Comparison of ENCODE assay signal across 16 mouse cellular contexts in the genomic region with DNA sequence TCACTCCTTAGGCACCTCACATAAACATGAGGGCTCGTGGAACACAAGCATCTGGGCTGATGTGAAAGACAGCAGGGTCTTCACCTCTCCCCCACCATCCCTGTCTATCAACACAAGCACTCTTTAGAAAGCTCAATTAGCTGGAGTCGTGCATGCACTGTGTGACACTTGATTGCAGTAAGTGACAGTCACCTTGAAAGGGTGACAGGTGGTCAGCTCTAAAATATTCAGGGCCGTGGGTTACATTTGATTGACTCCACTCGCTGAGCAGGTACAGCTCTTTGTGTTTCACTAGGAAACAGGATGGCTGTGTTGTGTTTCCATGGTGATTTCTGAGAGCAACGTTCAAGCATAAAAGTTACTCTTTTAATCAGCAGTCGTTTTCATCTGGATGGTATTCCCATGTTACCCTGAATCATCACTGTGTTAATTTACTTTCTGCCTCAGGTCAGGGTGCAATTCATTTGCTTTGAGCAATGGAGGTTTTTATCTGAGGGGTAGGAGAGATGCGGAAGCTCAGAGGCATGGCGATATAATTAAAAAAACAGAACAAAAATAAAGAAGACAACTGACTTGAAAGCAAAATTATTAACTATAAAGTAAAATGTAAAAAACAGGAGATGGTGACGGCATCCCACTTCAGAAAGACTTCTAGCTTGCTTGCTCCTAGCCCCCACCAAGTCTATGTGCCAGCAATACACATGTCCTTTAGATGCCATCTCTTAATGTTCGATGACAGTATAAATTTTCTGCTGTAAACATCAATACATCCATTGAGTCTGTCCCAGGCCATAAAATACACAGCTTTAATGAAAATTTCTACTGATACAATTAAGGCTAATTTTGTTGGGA.
DNase-seq lines count a peak whose midpoint lies in the region; ATAC-seq and TF ChIP-seq lines count a peak whose summit lies in the region.
"Had no signal": no experiment of that assay in that cellular context is flagged by ENCODE, and none has a peak within 500 bp of the region (broad histone marks: within the 10 kb centered on the region; RNA-seq: fewer than 3 reads in every experiment).

No protein-coding gene starts in this region.

- TF ChIP-seq CTCF in brain, embryonic 14.5 days (IDR thresholded peaks at IDR 0.05; ENCODE audit: borderline replicate concordance, extremely low read depth, insufficient read depth, insufficient read length), result no peak
- TF ChIP-seq CTCF in hindbrain, postnatal 0 days (IDR thresholded peaks at IDR 0.05; ENCODE audit: low read depth), result no peak
- TF ChIP-seq CTCF in layer of hippocampus, adult 2 months (conservative IDR thresholded peaks at IDR 0.05), result no peak

- DNase-seq in brain, embryonic 14.5 days (ENCODE audit: low read depth), result peak; percentile 83
- DNase-seq in forebrain, embryonic 14.5 days (ENCODE audit: low spot score), result peak; percentile 71
- DNase-seq in hindbrain, postnatal 0 days (ENCODE audit: low spot score), result peak; percentile 53
- no peak for DNase-seq in testis, postnatal 14 days (ENCODE audit: low spot score)
- no peak for DNase-seq in layer of hippocampus, adult 2 months (ENCODE audit: low spot score in 2 of 2)
- DNase-seq: adrenal gland, postnatal 10 days; cerebellum, adult 9-10 months; heart, adult 11 months; kidney, adult 9 months; kidney, postnatal 4 days had no signal

- no peak overlapping the region for H3K4me3 ChIP-seq in forebrain, embryonic 14.5 days (ENCODE audit: low read depth, low read length)
- H3K4me3 ChIP-seq in hindbrain, postnatal 0 days (ENCODE audit: low read length), result no peak overlapping the region
- no peak overlapping the region for H3K4me3 ChIP-seq in neural tube, embryonic 14.5 days (ENCODE audit: low read depth, low read length)
- H3K4me3 ChIP-seq in layer of hippocampus, adult 2 months, result no peak overlapping the region
- H3K4me3 ChIP-seq: heart, embryonic 15.5 days; lung, embryonic 15.5 days had no signal

- no peaks in the 10 kb centered on the region for H3K9me3 ChIP-seq in forebrain, embryonic 14.5 days (replicated peaks; ENCODE audit: control insufficient read depth, low read length)
- H3K9me3 ChIP-seq in hindbrain, postnatal 0 days (ENCODE audit: low read length), result no peaks in the 10 kb centered on the region
- no peaks in the 10 kb centered on the region for H3K9me3 ChIP-seq in neural tube, embryonic 14.5 days (ENCODE audit: control insufficient read depth, low read length)
- H3K9me3 ChIP-seq: heart, embryonic 15.5 days; lung, embryonic 15.5 days had no signal

- H3K4me1 ChIP-seq in forebrain, embryonic 14.5 days (ENCODE audit: control insufficient read depth, insufficient read depth, low read length), result peaks cover 12% of the 10 kb centered on the region; the same call in 1 of the 2 replicates
- no peaks in the 10 kb centered on the region; the same call in 1 of the 2 replicates for H3K4me1 ChIP-seq in hindbrain, postnatal 0 days (ENCODE audit: insufficient read depth, low read length)
- peaks cover 9% of the 10 kb centered on the region; the same call in 1 of the 2 replicates for H3K4me1 ChIP-seq in neural tube, embryonic 14.5 days (ENCODE audit: control insufficient read depth, insufficient read depth, low read length)

- H3K27ac ChIP-seq in forebrain, embryonic 14.5 days (ENCODE audit: low read depth, low read length), result peak overlapping the region; percentile 79
- peak overlapping the region; percentile 43 for H3K27ac ChIP-seq in hindbrain, postnatal 0 days
- peak overlapping the region; percentile 64; the same call in 1 of the 2 replicates for H3K27ac ChIP-seq in neural tube, embryonic 14.5 days (ENCODE audit: low read depth, low read length)
- H3K27ac ChIP-seq in layer of hippocampus, adult 2 months, result no peak overlapping the region
- H3K27ac ChIP-seq: heart, embryonic 15.5 days; lung, embryonic 15.5 days had no signal

- H3K36me3 ChIP-seq in forebrain, embryonic 14.5 days (ENCODE audit: control insufficient read depth, insufficient read depth, low read length), result no peaks in the 10 kb centered on the region
- H3K36me3 ChIP-seq in hindbrain, postnatal 0 days (ENCODE audit: insufficient read depth, low read length), result no peaks in the 10 kb centered on the region
- no peaks in the 10 kb centered on the region for H3K36me3 ChIP-seq in neural tube, embryonic 14.5 days (ENCODE audit: control insufficient read depth, insufficient read depth, low read length)
- H3K36me3 ChIP-seq: heart, embryonic 15.5 days; lung, embryonic 15.5 days had no signal

- ATAC-seq in forebrain, embryonic 14.5 days, result peak; percentile 51
- ATAC-seq in hindbrain, postnatal 0 days, result peak; percentile 65
- peak; percentile 59; the same call in 1 of the 2 replicates for ATAC-seq in neural tube, embryonic 14.5 days (ENCODE audit: low read depth)
- no peak for ATAC-seq in activated CD4-positive, CD25-positive, alpha-beta regulatory T cell, adult 4 months
- ATAC-seq: inflammation-experienced regulatory T-cells, adult 6 months had no signal

- 35% methylated on average over 10 of the region's 10 CpGs for WGBS in forebrain, embryonic 14.5 days
- 33% methylated on average over 10 of the region's 10 CpGs for WGBS in hindbrain, postnatal 0 days
- WGBS in neural tube, embryonic 14.5 days, result 46% methylated on average over 10 of the region's 10 CpGs

- no peaks in the 10 kb centered on the region for H3K27me3 ChIP-seq in forebrain, embryonic 14.5 days (replicated peaks; ENCODE audit: control insufficient read depth, insufficient read depth, low read length)
- no peaks in the 10 kb centered on the region for H3K27me3 ChIP-seq in hindbrain, postnatal 0 days (ENCODE audit: insufficient read depth, low read length)
- no peaks in the 10 kb centered on the region for H3K27me3 ChIP-seq in neural tube, embryonic 14.5 days (ENCODE audit: control insufficient read depth, insufficient read depth, low read length)
- H3K27me3 ChIP-seq: heart, embryonic 15.5 days; lung, embryonic 15.5 days had no signal

- no peak for TF ChIP-seq POLR2A in brain, embryonic 14.5 days (IDR thresholded peaks at IDR 0.05; ENCODE audit: borderline replicate concordance, extremely low read depth, insufficient read depth, insufficient read length, poor library complexity, severe bottlenecking)

- H3K4me2 ChIP-seq in forebrain, embryonic 14.5 days (ENCODE audit: low read length), result no peak overlapping the region
- H3K4me2 ChIP-seq in hindbrain, postnatal 0 days (ENCODE audit: low read depth, low read length), result no peak overlapping the region
- H3K4me2 ChIP-seq in neural tube, embryonic 14.5 days (ENCODE audit: low read depth, low read length), result no peak overlapping the region
- H3K4me2 ChIP-seq: heart, embryonic 15.5 days; liver, embryonic 11.5 days; lung, embryonic 15.5 days had no signal

- no peak overlapping the region for H3K9ac ChIP-seq in forebrain, embryonic 14.5 days (ENCODE audit: low read length)
- no peak overlapping the region for H3K9ac ChIP-seq in hindbrain, postnatal 0 days (replicated peaks; ENCODE audit: low read length)
- H3K9ac ChIP-seq in neural tube, embryonic 14.5 days (replicated peaks; ENCODE audit: low read depth, low read length), result no peak overlapping the region
- H3K9ac ChIP-seq: heart, embryonic 15.5 days; lung, embryonic 15.5 days had no signal

Comparison
In these comparisons a context has a peak if more than half of its experiments do, and no peak if none do; other contexts are left out.
1. DNase-seq: peak in brain, embryonic 14.5 days (single experiment), forebrain, embryonic 14.5 days (single experiment) and hindbrain, postnatal 0 days (single experiment); none in testis, postnatal 14 days (single experiment) and layer of hippocampus, adult 2 months (0 of 2).